Mouse (Mus musculus) forebrain, postnatal 0 days (tissue): ENCODE measurements at regions not wholly inside any gene's neighbourhood (a gene's known extent, or its start where the extent isn't known, plus 50 kb on each side); places are given as distances from the start of the nearest gene placed in this dataset.

Experiments used
- ATAC-seq: fragments of 200-750 bp; cut with Nextera tagmentation; 2 replicates; pipeline ENCODE4 v1.8.0; 2017; ENCODE audit warnings: mild to moderate bottlenecking, moderate library complexity
- DNase-seq: peaks from one replicate; pipeline ENCODE4 v3.0.0-alpha.2; 2015
- H3K27ac ChIP-seq: fragments of 300-500 bp; sonication (generic); 2 replicates; pipeline ENCODE4 v1.5.1; 2014; ENCODE audit warnings: low read depth, mild to moderate bottlenecking, antibody characterized with exemption, low read length, moderate library complexity, mixed read lengths
- H3K27me3 ChIP-seq: fragments of 300-500 bp; sonication (generic); 2 replicates; pipeline ENCODE4 v1.6.1; 2014; ENCODE audit warnings: mild to moderate bottlenecking, low read length, mixed read lengths; ENCODE audit not compliant: insufficient read depth
- H3K36me3 ChIP-seq: fragments of 300-500 bp; sonication (generic); 2 replicates; pipeline ENCODE4 v1.6.1; 2014; ENCODE audit warnings: mild to moderate bottlenecking, moderate library complexity; ENCODE audit not compliant: insufficient read depth
- H3K4me1 ChIP-seq: fragments of 300-500 bp; sonication (generic); 2 replicates; pipeline ENCODE4 v1.6.1; 2014; ENCODE audit warnings: antibody characterized with exemption; ENCODE audit not compliant: insufficient read depth
- H3K4me2 ChIP-seq: fragments of 300-500 bp; sonication (generic); 2 replicates; pipeline ENCODE4 v1.6.1; 2014; ENCODE audit warnings: low read depth, mild to moderate bottlenecking, moderate library complexity
- H3K4me3 ChIP-seq: fragments of 300-500 bp; sonication (generic); 2 replicates; pipeline ENCODE4 v1.5.1; 2014; ENCODE audit warnings: low read depth, low read length, mixed read lengths
- H3K9ac ChIP-seq: fragments of 300-500 bp; sonication (generic); 2 replicates; pipeline ENCODE4 v1.6.1; 2014; ENCODE audit warnings: mild to moderate bottlenecking
- H3K9me3 ChIP-seq: fragments of 300-500 bp; sonication (generic); 2 replicates; pipeline ENCODE4 v1.6.1; 2016; ENCODE audit warnings: low read length
- CTCF ChIP-seq: sonication (generic); IDR thresholded peaks from 2 replicates; pipeline ENCODE4 v1.5.1; 2016; ENCODE audit warnings: antibody characterized with exemption, control low read depth, low read depth
- WGBS: fragments of 180-500 bp; shearing (Covaris S2); extraction: QIAGEN DNeasy Blood & Tissue Kit; methylation state at CpG from one replicate; pipeline ENCODE4 v1.1.7; 2014; 5-methylcytosine and 5-hydroxymethylcytosine counted together

- H3K9ac ChIP-seq, result no peak overlapping the region
- DNase-seq (peak; percentile 3), ATAC-seq (no peak)
- no peaks in the 10 kb centered on the region for H3K27me3 ChIP-seq
- 58% methylated on average over 5 of the region's 5 CpGs for WGBS
- H3K4me1 ChIP-seq, result no peaks in the 10 kb centered on the region
- H3K4me2 ChIP-seq, result no peak overlapping the region
- H3K4me3 ChIP-seq, result no peak overlapping the region
- no peaks in the 10 kb centered on the region for H3K9me3 ChIP-seq
- no peak overlapping the region for H3K27ac ChIP-seq
- no peaks in the 10 kb centered on the region for H3K36me3 ChIP-seq
- no peak for TF ChIP-seq CTCF
Measured at GRCm38 (mm10) chr16:83423096-83423495, 594.9 kb downstream of the Gm21833 start.
